Mouse (Mus musculus) heart, embryonic 14.5 days (tissue): Measurements from ENCODE around the gene Gm8653. TPM values are rescaled to one million over a fixed set of nuclear protein-coding genes. Genes with fewer than 3 reads are reported as not detected.
"Not testable (repeated sequence)": the region's sequence is repeated elsewhere in the genome, so short reads cannot be mapped to it uniquely, and the experiment has no call there.

Source experiments
- ATAC-seq: fragments of 200-750 bp; cut with Nextera tagmentation; 2 replicates; pipeline ENCODE4 v1.8.0; 2017; ENCODE audit warnings: low read depth, moderate TSS enrichment; ENCODE audit not compliant: insufficient number of reproducible peaks, insufficient read depth, low FRiP score
- H3K27ac ChIP-seq, 2 experiments: fragments of 200-500 bp in 1 of 2; fragments of 300-500 bp in 1 of 2; sonication (generic) in 1 of 2; replicated peaks in 1 of 2; 2 replicates each; pipeline ENCODE4 v1.5.1; 2012 to 2014; ENCODE audit warnings: low read depth in 2 of 2, low read length in 2 of 2, control low read depth in 1 of 2, mild to moderate bottlenecking in 1 of 2, mixed read lengths in 1 of 2; ENCODE audit not compliant: control insufficient read depth in 1 of 2, insufficient read depth in 1 of 2
- H3K27me3 ChIP-seq: fragments of 300-500 bp; sonication (generic); 2 replicates; pipeline ENCODE4 v1.6.1; 2014; ENCODE audit warnings: mild to moderate bottlenecking, low read length, control low read depth; ENCODE audit not compliant: control insufficient read depth, insufficient read depth
- H3K36me3 ChIP-seq: fragments of 300-500 bp; sonication (generic); 2 replicates; pipeline ENCODE4 v1.6.1; 2014; ENCODE audit warnings: mild to moderate bottlenecking, control low read depth, low read length, mixed read lengths; ENCODE audit not compliant: control insufficient read depth, insufficient read depth
- H3K4me1 ChIP-seq, 2 experiments: fragments of 200-500 bp in 1 of 2; fragments of 300-500 bp in 1 of 2; sonication (generic) in 1 of 2; 2 replicates each; pipeline ENCODE4 v1.6.1; 2012 to 2014; ENCODE audit warnings: low read length in 2 of 2, control low read depth in 1 of 2, mixed read lengths in 1 of 2; ENCODE audit not compliant: control insufficient read depth in 2 of 2, insufficient read depth in 2 of 2
- H3K4me2 ChIP-seq: fragments of 300-500 bp; sonication (generic); 2 replicates; pipeline ENCODE4 v1.6.1; 2014; ENCODE audit warnings: mild to moderate bottlenecking, low read length
- H3K4me3 ChIP-seq, 2 experiments: fragments of 200-500 bp in 1 of 2; fragments of 300-500 bp in 1 of 2; sonication (generic) in 1 of 2; 2 replicates each; pipeline ENCODE4 v1.5.1; 2012 to 2014; ENCODE audit warnings: low read length in 2 of 2, mild to moderate bottlenecking in 2 of 2, control low read depth in 1 of 2, low read depth in 1 of 2, moderate library complexity in 1 of 2; ENCODE audit not compliant: control insufficient read depth in 1 of 2, insufficient read depth in 1 of 2
- H3K9ac ChIP-seq: fragments of 300-500 bp; sonication (generic); 2 replicates; pipeline ENCODE4 v1.6.1; 2014; ENCODE audit warnings: mild to moderate bottlenecking, low read length
- H3K9me3 ChIP-seq: fragments of 300-500 bp; sonication (generic); 2 replicates; pipeline ENCODE4 v1.6.1; 2016; ENCODE audit warnings: low read length, control low read depth; ENCODE audit not compliant: control insufficient read depth
- WGBS: fragments of 180-500 bp; shearing (Covaris S2); extraction: QIAGEN DNeasy Blood & Tissue Kit; methylation state at CpG from one replicate; pipeline ENCODE4 v1.1.7; 2014; 5-methylcytosine and 5-hydroxymethylcytosine counted together
- polyA plus RNA-seq: library from polyadenylated mRNA; unstranded; fragments of >200 nt; fragmentation: Nextera tagmentation; extraction: Ambion mirVana; gene quantifications from 2 replicates; pipeline ENCODE4 v1.2.1, GENCODE M21; 2014

Gm8653 gene
- not detected in 2 replicates for polyA plus RNA-seq

DNA sequence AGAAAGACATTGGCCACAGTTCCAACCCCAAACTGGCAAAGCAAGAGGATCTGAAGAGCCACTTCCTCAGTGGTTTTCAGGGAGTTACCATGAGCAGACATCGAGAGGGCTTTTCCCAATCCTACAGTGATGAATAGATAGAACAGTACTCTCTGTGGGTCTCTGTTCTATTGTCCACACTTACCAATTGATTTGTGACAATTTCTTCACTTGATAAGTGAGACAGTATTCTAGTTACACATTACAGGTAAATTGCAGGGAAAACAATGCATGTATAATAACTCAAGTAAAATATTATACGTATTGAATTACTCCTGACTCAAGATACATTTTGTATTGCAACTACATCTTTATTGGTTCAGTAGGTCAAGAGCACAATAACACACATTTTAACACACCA is at the start of gene Gm8653:
TSS of gene Gm8653 (minus strand) at position 101 of the 400 bp plus-strand sequence.
- not testable (repeated sequence) for H3K27ac ChIP-seq, H3K36me3 ChIP-seq, H3K4me3 ChIP-seq, H3K9me3 ChIP-seq, H3K4me2 ChIP-seq, H3K9ac ChIP-seq, ATAC-seq, H3K4me1 ChIP-seq, H3K27me3 ChIP-seq
- no CpG with 5 or more reads among the region's 2 CpGs for WGBS

GRCm38 (mm10) chr7:22229384-22229783 is 28.3 kb upstream of the Gm8653 start, which contains the start of gene Gm8453:
Gm8453 (minus strand) TSS chr7:22229484.
- WGBS, result 21% methylated on average over 1 of the region's 2 CpGs
- H3K36me3 ChIP-seq, H3K4me2 ChIP-seq, H3K9ac ChIP-seq, ATAC-seq, H3K9me3 ChIP-seq, H3K27me3 ChIP-seq, H3K4me1 ChIP-seq, H3K4me3 ChIP-seq, H3K27ac ChIP-seq: not testable (repeated sequence)

DNA sequence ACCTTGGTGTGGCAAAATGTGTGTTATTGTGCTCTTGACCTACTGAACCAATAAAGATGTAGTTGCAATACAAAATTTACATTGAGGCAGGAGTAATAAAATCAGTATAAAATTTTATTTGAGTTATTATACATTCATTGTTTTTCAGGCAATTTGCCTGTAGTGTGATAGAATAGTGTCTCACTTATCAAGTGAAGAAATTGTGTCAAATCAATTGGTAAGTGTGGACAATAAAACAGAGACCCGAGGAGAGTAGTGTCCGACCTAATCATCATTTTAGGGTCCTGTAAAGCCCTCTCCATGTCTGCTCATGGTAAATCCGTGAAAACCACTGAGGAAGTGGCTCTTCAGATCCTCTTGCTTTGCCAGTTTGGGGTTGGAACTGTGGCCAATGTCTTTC is 12.0 kb downstream of the Gm8653 start, which contains the start of gene Vmn1r143:
TSS of gene Vmn1r143 (plus strand) at position 301 of the 400 bp plus-strand sequence.
- not testable (repeated sequence) for H3K4me3 ChIP-seq, H3K27me3 ChIP-seq, H3K4me2 ChIP-seq, H3K9me3 ChIP-seq, H3K36me3 ChIP-seq, H3K9ac ChIP-seq, H3K27ac ChIP-seq, H3K4me1 ChIP-seq, ATAC-seq
- WGBS, result no CpG with 5 or more reads among the region's 3 CpGs

GRCm38 (mm10) chr7:22163935-22164334 is 37.1 kb downstream of the Gm8653 start, which contains the start of gene Vmn1r142:
Vmn1r142 (minus strand) TSS chr7:22164035.
- H3K4me1 ChIP-seq, H3K4me2 ChIP-seq, H3K4me3 ChIP-seq, H3K9me3 ChIP-seq, H3K9ac ChIP-seq, H3K27ac ChIP-seq, H3K36me3 ChIP-seq, H3K27me3 ChIP-seq, ATAC-seq: not testable (repeated sequence)
- no CpG with 5 or more reads among the region's 3 CpGs for WGBS

Other genes starting within 250 kb of the Gm8653 start
- not detected in 2 replicates for gene Vmn1r137, start 206.7 kb downstream of the Gm8653 start, polyA plus RNA-seq
- gene Vmn1r138, start 172.4 kb downstream of the Gm8653 start, polyA plus RNA-seq, result not detected in 2 replicates
- gene Gm6176, start 145.0 kb downstream of the Gm8653 start, polyA plus RNA-seq, result not detected in 2 replicates
- gene Vmn1r139, start 132.2 kb downstream of the Gm8653 start, polyA plus RNA-seq, result not detected in 2 replicates
- not detected in 2 replicates for gene Gm16451, start 83.0 kb downstream of the Gm8653 start, polyA plus RNA-seq
- not detected in 2 replicates for gene Gm10666, start 66.5 kb downstream of the Gm8653 start, polyA plus RNA-seq
- gene Vmn1r142, start 37.2 kb downstream of the Gm8653 start, polyA plus RNA-seq, result not detected in 2 replicates
- gene Vmn1r143, start 11.9 kb downstream of the Gm8653 start, polyA plus RNA-seq, result not detected in 2 replicates
- not detected in 2 replicates for gene Gm8453, start 28.2 kb upstream of the Gm8653 start, polyA plus RNA-seq
- gene Gm4187, start 128.5 kb upstream of the Gm8653 start, polyA plus RNA-seq, result not detected in 2 replicates
- gene Gm8660, start 169.8 kb upstream of the Gm8653 start, polyA plus RNA-seq, result not detected in 2 replicates
- not detected in 2 replicates for gene Vmn1r148, start 212.3 kb upstream of the Gm8653 start, polyA plus RNA-seq
- not detected in 2 replicates for gene Vmn1r149, start 237.0 kb upstream of the Gm8653 start, polyA plus RNA-seq